Mouse (Mus musculus) spleen, adult 2 months (tissue): ENCODE results near the gene Tnfsfm13. TPM values are rescaled to one million over a fixed set of nuclear protein-coding genes. Genes with fewer than 3 reads are reported as not detected.

Source experiments
- DNase-seq, 2 experiments: peaks; one replicate each; pipeline versions ENCODE4 v3.0.0 to v3.0.0-alpha.2; 2012 to 2021; ENCODE audit warnings: low spot score in 2 of 2, low read depth in 1 of 2
- H3K27ac ChIP-seq: fragments of 200-500 bp; 2 replicates; pipeline ENCODE4 v1.5.1; 2012; ENCODE audit warnings: low read length, inconsistent platforms; ENCODE audit not compliant: insufficient read depth
- H3K27me3 ChIP-seq: fragments of 200-500 bp; 2 replicates; pipeline ENCODE4 v1.6.1; 2012; ENCODE audit warnings: mild to moderate bottlenecking, moderate library complexity, low read length, inconsistent platforms; ENCODE audit not compliant: control insufficient read depth, insufficient read depth
- H3K36me3 ChIP-seq: fragments of 200-500 bp; 2 replicates; pipeline ENCODE4 v1.6.1; 2012; ENCODE audit warnings: mild to moderate bottlenecking, low read length, inconsistent platforms; ENCODE audit not compliant: control insufficient read depth, insufficient read depth
- H3K4me1 ChIP-seq: fragments of 200-500 bp; 2 replicates; pipeline ENCODE4 v1.6.1; 2011; ENCODE audit warnings: inconsistent platforms; ENCODE audit not compliant: control insufficient read depth, insufficient read depth, insufficient read length
- H3K4me3 ChIP-seq: fragments of 200-500 bp; 2 replicates; pipeline ENCODE4 v1.5.1; 2011; ENCODE audit warnings: mild to moderate bottlenecking, inconsistent platforms; ENCODE audit not compliant: insufficient read depth, insufficient read length; ENCODE audit errors: extremely low read depth
- CTCF ChIP-seq: fragments of 200-500 bp; IDR thresholded peaks from 2 replicates; pipeline ENCODE4 v1.5.1; 2011; ENCODE audit warnings: mild to moderate bottlenecking, inconsistent platforms; ENCODE audit not compliant: insufficient read depth, insufficient read length, insufficient replicate concordance; ENCODE audit errors: extremely low read depth
- POLR2A ChIP-seq: fragments of 200-500 bp; IDR thresholded peaks from 2 replicates; pipeline ENCODE4 v1.6.1; 2011; ENCODE audit warnings: low read depth, low read length, inconsistent platforms
- WGBS: fragments of 180-500 bp; shearing (Covaris S2); methylation state at CpG from one replicate; pipeline ENCODE4 v1.1.7; 2018; 5-methylcytosine and 5-hydroxymethylcytosine counted together
- polyA plus RNA-seq: library from polyadenylated mRNA; depleted of rRNA; stranded (reverse); fragments of >200 nt; gene quantifications from 2 replicates; pipeline ENCODE4 v1.2.3, GENCODE M21; 2012

Gene Tnfsfm13
- polyA plus RNA-seq, 1 experiment, result 5.0 TPM

DNA sequence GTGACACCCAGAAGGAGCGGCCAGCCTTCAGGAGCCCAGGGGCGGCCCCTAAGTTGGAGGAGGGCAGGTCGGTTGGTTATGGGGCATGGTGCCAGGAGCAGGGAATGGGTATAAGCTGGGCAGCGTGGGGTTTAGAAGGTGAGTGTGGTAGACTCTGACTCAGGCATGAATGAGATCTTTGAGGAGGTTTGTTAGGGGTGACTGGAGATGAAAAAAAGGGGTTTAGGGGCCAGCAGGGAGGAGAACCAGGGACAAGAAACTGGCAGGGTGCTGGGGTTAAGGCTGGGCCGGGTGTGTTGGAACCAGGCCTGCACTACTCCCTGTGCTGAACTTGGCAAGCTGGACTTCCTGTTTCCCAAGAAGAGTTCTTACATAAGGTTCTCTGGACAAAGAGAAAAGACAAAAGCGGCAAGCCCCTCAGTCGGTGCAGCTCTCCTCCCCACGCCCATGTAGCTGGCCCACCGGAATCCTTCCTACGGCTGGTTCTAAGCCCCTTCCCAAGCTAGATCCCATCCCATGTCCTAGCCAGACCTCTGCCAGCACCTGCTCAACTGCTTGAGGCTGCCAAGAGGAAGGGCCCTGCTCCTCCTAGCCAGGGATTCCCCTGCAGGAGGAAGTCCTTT is 10.3 kb downstream of the Tnfsfm13 start, which contains the start of gene Tnfsf13:
TSS of gene Tnfsf13 (minus strand) at position 259 of the 623 bp plus-strand sequence.
- Histone ChIP-seq H3K27ac (peak within 1 kb of the TSS; percentile 90), H3K36me3 (no peaks in the 10 kb centered on the region), H3K4me3 (peak within 1 kb of the TSS; percentile 17; the same call in 1 of the 2 replicates), H3K27me3 (no peaks in the 10 kb centered on the region), H3K4me1 (no peaks in the 10 kb centered on the region)
- DNase-seq, result no peak
- TF ChIP-seq CTCF (no peak), POLR2A (no peak)
- WGBS, result 60% methylated on average over 10 of the region's 10 CpGs

DNA sequence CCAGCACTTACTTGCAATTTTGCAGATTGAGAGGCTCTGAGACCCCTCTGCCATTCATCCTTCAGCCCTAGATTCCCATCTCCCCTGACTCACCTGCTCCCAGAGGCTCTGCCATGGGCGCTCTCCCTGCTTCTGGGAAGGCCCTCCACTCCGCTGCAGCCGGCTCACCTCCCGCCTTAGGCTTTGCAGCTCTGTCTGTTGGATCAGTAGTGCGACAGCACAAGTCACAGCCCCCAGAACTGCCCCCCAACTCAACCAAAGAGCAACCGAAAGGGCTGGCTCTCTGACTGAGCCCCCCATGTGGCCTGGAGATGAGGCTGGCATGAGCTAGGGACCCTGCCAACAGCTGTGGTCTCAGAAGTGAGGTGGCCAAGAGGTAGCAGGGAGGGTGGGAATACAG is 11.0 kb downstream of the Tnfsfm13 start:
- TF ChIP-seq POLR2A (no peak), CTCF (no peak)
- Histone ChIP-seq H3K36me3 (no peaks in the 10 kb centered on the region), H3K4me1 (no peaks in the 10 kb centered on the region), H3K27me3 (no peaks in the 10 kb centered on the region), H3K27ac (peak overlapping the region; percentile 90), H3K4me3 (no peak overlapping the region)
- 86% methylated on average over 6 of the region's 6 CpGs for WGBS
- no peak for DNase-seq

DNA sequence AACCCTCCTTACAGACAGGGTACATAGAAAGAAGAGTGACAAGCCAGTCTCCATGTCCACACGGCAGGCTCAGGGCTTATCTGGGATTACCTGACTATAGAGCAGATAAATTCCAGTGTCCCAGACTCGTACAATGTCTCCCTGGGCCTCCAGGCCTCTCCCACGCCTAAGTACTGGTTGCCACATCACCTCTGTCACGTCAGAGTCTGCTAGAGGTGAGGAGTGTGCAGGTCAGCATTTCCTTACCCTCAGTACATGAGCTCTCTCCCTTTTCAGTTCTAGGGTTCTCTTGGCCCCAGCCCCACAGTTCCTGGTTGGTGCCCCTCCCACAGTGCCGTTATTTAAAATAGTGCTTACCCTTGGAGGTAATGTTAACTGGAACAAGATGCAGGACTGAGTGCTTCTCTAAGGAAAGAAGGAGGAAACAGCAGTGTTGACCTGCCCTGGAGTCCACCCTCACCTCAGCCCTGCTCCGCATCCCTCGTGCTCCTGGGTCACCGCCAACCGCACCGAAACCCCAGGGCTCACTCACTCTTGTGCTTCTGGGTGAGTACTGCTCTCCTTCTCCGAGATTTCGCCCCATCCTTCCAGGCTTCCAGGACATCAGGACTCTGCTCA is 11.7 kb downstream of the Tnfsfm13 start:
- no peak overlapping the region for H3K4me3 ChIP-seq
- no peaks in the 10 kb centered on the region for H3K4me1 ChIP-seq
- H3K27ac ChIP-seq, result no peak overlapping the region; the same call in 1 of the 2 replicates
- no peaks in the 10 kb centered on the region for H3K27me3 ChIP-seq
- TF ChIP-seq CTCF (no peak), POLR2A (no peak)
- 83% methylated on average over 12 of the region's 12 CpGs for WGBS
- H3K36me3 ChIP-seq, result no peaks in the 10 kb centered on the region
- no peak for DNase-seq

DNA sequence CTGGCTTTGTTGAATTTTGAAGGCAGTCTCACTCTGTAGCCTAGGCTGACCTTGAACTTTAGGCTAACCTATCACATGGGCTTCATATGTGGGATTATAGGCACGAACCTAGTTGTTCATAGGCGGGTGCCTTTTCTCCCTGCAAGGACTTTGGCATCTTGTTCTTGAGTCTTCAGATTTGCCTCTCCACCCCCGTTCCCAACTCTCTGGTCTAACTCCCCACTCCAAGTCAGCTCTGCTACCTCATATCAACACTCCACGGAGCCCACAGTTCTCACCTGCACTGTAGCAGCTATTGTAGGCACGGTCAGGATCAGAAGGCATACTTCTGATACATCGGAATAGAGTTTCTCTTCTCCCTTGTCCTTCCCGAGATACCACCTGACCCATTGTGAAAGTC is 12.3 kb downstream of the Tnfsfm13 start:
- no peak for DNase-seq
- Histone ChIP-seq H3K4me1 (no peaks in the 10 kb centered on the region), H3K36me3 (peaks cover under 1% of the 10 kb centered on the region; the same call in 1 of the 2 replicates), H3K27me3 (no peaks in the 10 kb centered on the region), H3K27ac (no peak overlapping the region), H3K4me3 (no peak overlapping the region)
- 89% methylated on average over 7 of the region's 7 CpGs for WGBS
- TF ChIP-seq CTCF, result no peak
- no peak for TF ChIP-seq POLR2A

DNA sequence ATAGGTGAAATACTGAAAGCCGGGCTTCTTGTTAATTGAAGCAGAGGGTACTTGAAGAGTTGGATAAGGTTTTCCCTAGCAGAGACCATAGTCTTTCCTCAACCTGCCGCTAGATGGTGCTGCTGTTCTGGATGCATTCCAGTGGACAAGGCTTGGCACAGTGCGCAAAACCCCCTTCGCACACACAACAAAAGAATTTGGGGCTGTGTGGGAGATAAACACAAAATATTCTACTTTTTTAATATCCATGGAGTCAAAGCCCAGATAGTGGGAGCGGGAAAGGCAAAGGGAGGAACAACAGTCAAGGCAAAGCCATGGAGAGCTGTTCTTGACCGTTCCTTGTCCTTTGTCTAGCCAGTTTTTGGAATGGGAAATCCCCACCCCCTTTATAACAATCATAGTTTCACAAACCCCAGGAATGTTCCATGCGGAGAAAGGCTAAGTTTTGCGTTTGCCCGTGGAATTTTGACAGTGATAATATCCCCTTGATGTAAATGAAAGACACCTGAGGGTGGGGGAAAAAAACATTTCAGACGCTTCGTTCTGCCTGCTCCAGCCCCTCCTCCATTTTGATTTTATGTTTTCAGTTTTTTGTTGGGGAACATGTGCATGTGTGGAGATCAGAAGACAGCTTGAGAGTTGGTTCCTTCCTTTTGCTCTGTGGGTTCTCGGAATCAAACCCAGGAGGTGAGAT is 12.9 kb downstream of the Tnfsfm13 start:
- no peak overlapping the region for H3K4me3 ChIP-seq

DNA sequence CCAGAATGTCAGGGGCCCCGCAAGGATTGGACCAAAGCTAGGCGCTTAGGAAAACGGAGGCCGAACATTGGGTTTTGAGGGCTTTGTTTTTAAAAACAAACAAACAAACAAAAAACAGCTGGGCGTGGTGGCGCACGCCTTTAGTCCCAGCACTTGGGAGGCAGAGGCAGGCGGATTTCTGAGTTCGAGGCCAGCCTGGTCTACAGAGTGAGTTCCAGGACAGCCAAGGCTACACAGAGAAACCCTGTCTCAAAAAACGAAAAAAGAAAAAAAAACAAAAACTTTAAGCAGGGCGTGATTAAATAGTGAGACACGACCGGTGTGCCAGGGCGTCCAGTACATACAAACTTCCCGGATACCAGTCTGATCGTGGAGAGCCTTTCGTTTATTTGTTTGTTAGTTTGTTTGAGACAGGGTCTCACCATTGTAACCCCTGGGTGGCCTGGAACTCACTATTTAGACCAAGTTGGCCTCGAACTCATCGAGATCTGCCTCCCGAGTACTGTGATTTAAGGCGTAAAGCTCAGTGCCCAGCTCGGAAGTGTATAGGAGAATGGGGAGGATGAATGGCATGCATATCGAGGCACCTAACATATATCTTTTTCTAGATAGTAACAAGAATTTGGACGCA is 13.6 kb downstream of the Tnfsfm13 start:
- 18% methylated on average over 24 of the region's 24 CpGs for WGBS
- H3K36me3 ChIP-seq, result peaks cover 8% of the 10 kb centered on the region; the same call in 1 of the 2 replicates
- H3K4me3 ChIP-seq, result peak overlapping the region; percentile 62
- peak overlapping the region; percentile 94 for H3K27ac ChIP-seq
- DNase-seq, result no peak
- TF ChIP-seq CTCF (no peak), POLR2A (no peak)
- H3K4me1 ChIP-seq, result no peaks in the 10 kb centered on the region
- H3K27me3 ChIP-seq, result no peaks in the 10 kb centered on the region

More for the DNA sequence above, 12.9 kb downstream of the Tnfsfm13 start:
- Histone ChIP-seq H3K27ac (no peak overlapping the region), H3K27me3 (no peaks in the 10 kb centered on the region), H3K36me3 (peaks cover 6% of the 10 kb centered on the region; the same call in 1 of the 2 replicates), H3K4me1 (no peaks in the 10 kb centered on the region)
- peak; percentile 77 to 82 for DNase-seq
- TF ChIP-seq CTCF, result peak; percentile 78; the same call in 1 of the 2 replicates
- TF ChIP-seq POLR2A, result no peak
- WGBS, result 31% methylated on average over 12 of the region's 12 CpGs
